Comparison of ENCODE assay signal across 23 mouse cellular contexts in genomic region chr1:51633795-51634194, GRCm38 (mm10).
"Had no signal": no experiment of that assay in that cellular context is flagged by ENCODE, and none has a peak within 500 bp of the region (broad histone marks: within the 10 kb centered on the region; RNA-seq: fewer than 3 reads in every experiment).

No protein-coding gene starts in this region.

- DNase-seq: kidney, postnatal 25 days; layer of hippocampus, adult 9-11 months; liver; lung, adult 18-20 months; lung, postnatal 10 days; lung, postnatal 36 days; right cerebral cortex, postnatal 14 days; spleen, adult 18-20 months; thymus, postnatal 25 days had no signal

- H3K9ac ChIP-seq: limb, embryonic 13.5 days; liver, embryonic 12.5 days; liver, embryonic 15.5 days; lung, embryonic 15.5 days; midbrain, embryonic 13.5 days; neural tube, embryonic 13.5 days; stomach, embryonic 15.5 days had no signal

- H3K27ac ChIP-seq: kidney, postnatal 0 days; layer of hippocampus, adult 2 months; limb, embryonic 10.5 days; limb, embryonic 13.5 days; liver, embryonic 12.5 days; liver, embryonic 15.5 days; lung, embryonic 15.5 days; midbrain, embryonic 10.5 days; midbrain, embryonic 13.5 days; neural tube, embryonic 13.5 days; stomach, embryonic 15.5 days had no signal

- H3K4me1 ChIP-seq: liver, embryonic 12.5 days; liver, embryonic 15.5 days; lung, embryonic 15.5 days; stomach, embryonic 15.5 days had no signal

- H3K4me2 ChIP-seq: limb, embryonic 13.5 days; liver, embryonic 12.5 days; liver, embryonic 15.5 days; lung, embryonic 15.5 days; midbrain, embryonic 13.5 days; neural tube, embryonic 13.5 days; stomach, embryonic 15.5 days had no signal

- H3K27me3 ChIP-seq: limb, embryonic 13.5 days; liver, embryonic 12.5 days; liver, embryonic 15.5 days; lung, embryonic 15.5 days; midbrain, embryonic 13.5 days; neural tube, embryonic 13.5 days; stomach, embryonic 15.5 days had no signal

- H3K4me3 ChIP-seq: layer of hippocampus, adult 2 months; limb, embryonic 10.5 days; limb, embryonic 13.5 days; liver, embryonic 12.5 days; liver, embryonic 15.5 days; lung, embryonic 15.5 days; megakaryocyte, embryonic 14.5 days; midbrain, embryonic 10.5 days; midbrain, embryonic 13.5 days; myocyte; neural tube, embryonic 13.5 days; stomach, embryonic 15.5 days had no signal

- H3K9me3 ChIP-seq: limb, embryonic 10.5 days; limb, embryonic 13.5 days; liver, embryonic 12.5 days; liver, embryonic 15.5 days; lung, embryonic 15.5 days; megakaryocyte, embryonic 14.5 days; midbrain, embryonic 10.5 days; midbrain, embryonic 13.5 days; neural tube, embryonic 13.5 days; stomach, embryonic 15.5 days had no signal

- H3K36me3 ChIP-seq: limb, embryonic 10.5 days; limb, embryonic 13.5 days; liver, embryonic 12.5 days; liver, embryonic 15.5 days; lung, embryonic 15.5 days; midbrain, embryonic 10.5 days; midbrain, embryonic 13.5 days; neural tube, embryonic 13.5 days; stomach, embryonic 15.5 days had no signal

- ATAC-seq: liver, embryonic 12.5 days; midbrain, embryonic 13.5 days; midbrain, embryonic 16.5 days had no signal
